Mouse (Mus musculus) MEL (cell line): ENCODE results near the gene Pitx2. TPM values are rescaled to one million over a fixed set of nuclear protein-coding genes. Genes with fewer than 3 reads are reported as not detected.

Source experiments
- DNase-seq: peaks from one replicate; pipeline ENCODE4 v3.0.0; 2011; ENCODE audit warnings: low read depth, low spot score
- H3K27ac ChIP-seq: 2 replicates; pipeline ENCODE4 v1.5.1; 2012; ENCODE audit warnings: low read depth, mild to moderate bottlenecking, control low read depth, low read length, moderate library complexity; ENCODE audit not compliant: control insufficient read depth
- H3K27me3 ChIP-seq, 2 experiments: fragments of 150-350 bp in 1 of 2; sonication (generic) in 1 of 2; 2 replicates each; pipeline ENCODE4 v1.6.1; 2012; ENCODE audit warnings: low read length in 2 of 2, mild to moderate bottlenecking in 2 of 2, improper control_type of control experiment in 1 of 2, moderate library complexity in 1 of 2; ENCODE audit not compliant: insufficient read depth in 2 of 2, control insufficient read depth in 1 of 2
- H3K36me3 ChIP-seq, 2 experiments: 2 replicates each; pipeline ENCODE4 v1.6.1; 2012 to 2014; ENCODE audit warnings: low read length in 2 of 2, improper control_type of control experiment in 1 of 2, inconsistent platforms in 1 of 2, mild to moderate bottlenecking in 1 of 2; ENCODE audit not compliant: insufficient read depth in 2 of 2, control insufficient read depth in 1 of 2
- H3K4me1 ChIP-seq, 2 experiments: fragments of 150-350 bp in 1 of 2; sonication (generic) in 1 of 2; 2 replicates each; pipeline ENCODE4 v1.6.1; 2012; ENCODE audit warnings: low read length in 2 of 2, improper control_type of control experiment in 1 of 2, mild to moderate bottlenecking in 1 of 2; ENCODE audit not compliant: insufficient read depth in 2 of 2, control insufficient read depth in 1 of 2
- H3K4me3 ChIP-seq, 2 experiments: fragments of 150-350 bp in 1 of 2; sonication (generic) in 1 of 2; 2 replicates each; pipeline ENCODE4 v1.5.1; 2012; ENCODE audit warnings: low read depth in 2 of 2, low read length in 2 of 2, mild to moderate bottlenecking in 2 of 2, moderate library complexity in 2 of 2, control low read depth in 1 of 2, improper control_type of control experiment in 1 of 2; ENCODE audit not compliant: control insufficient read depth in 1 of 2, insufficient read depth in 1 of 2
- H3K79me2 ChIP-seq: 2 replicates; pipeline ENCODE4 v1.6.1; 2012; ENCODE audit warnings: mild to moderate bottlenecking, low read length, moderate library complexity; ENCODE audit not compliant: control insufficient read depth, poor library complexity, insufficient read depth
- H3K9ac ChIP-seq: 2 replicates; pipeline ENCODE4 v1.6.1; 2012; ENCODE audit warnings: low read depth, mild to moderate bottlenecking, control low read depth, low read length, moderate library complexity; ENCODE audit not compliant: control insufficient read depth, poor library complexity, severe bottlenecking
- H3K9me3 ChIP-seq: fragments of 150-350 bp; sonication (generic); replicated peaks from 2 replicates; pipeline ENCODE4 v1.6.1; 2012; ENCODE audit warnings: mild to moderate bottlenecking, low read length, improper control_type of control experiment, moderate library complexity; ENCODE audit not compliant: insufficient read depth
- BHLHE40 ChIP-seq: IDR thresholded peaks from 2 replicates; pipeline ENCODE4 v1.6.1; 2012; ENCODE audit warnings: low read depth, mild to moderate bottlenecking, inconsistent platforms, low read length, improper control_type of control experiment, borderline replicate concordance
- CHD1 ChIP-seq: IDR thresholded peaks from 2 replicates; pipeline ENCODE4 v1.6.1; 2012; ENCODE audit warnings: low read depth, mild to moderate bottlenecking, inconsistent platforms, low read length, improper control_type of control experiment
- EP300 ChIP-seq, 2 experiments: IDR thresholded peaks; 2 replicates each; pipeline ENCODE4 v1.6.1; 2011; ENCODE audit warnings: improper control_type of control experiment in 2 of 2, low read length in 2 of 2, low read depth in 1 of 2, mild to moderate bottlenecking in 1 of 2
- GABPA ChIP-seq: IDR thresholded peaks from 2 replicates; pipeline ENCODE4 v1.6.1; 2012; ENCODE audit warnings: low read depth, mild to moderate bottlenecking, inconsistent platforms, low read length, improper control_type of control experiment, moderate library complexity
- GATA1 ChIP-seq: IDR thresholded peaks from 2 replicates; pipeline ENCODE4 v1.6.1; 2011; ENCODE audit warnings: low read depth, low read length, improper control_type of control experiment
- HCFC1 ChIP-seq: IDR thresholded peaks from 2 replicates; pipeline ENCODE4 v1.6.1; 2012; ENCODE audit warnings: low read depth, mild to moderate bottlenecking, inconsistent platforms, low read length, improper control_type of control experiment, moderate library complexity
- KAT2A ChIP-seq: conservative IDR thresholded peaks from 2 replicates; pipeline ENCODE4 v1.6.1; 2012; ENCODE audit warnings: low read depth, low read length, improper control_type of control experiment, inconsistent platforms
- MAFK ChIP-seq: IDR thresholded peaks from 2 replicates; pipeline ENCODE4 v1.6.1; 2011; ENCODE audit warnings: low read depth, mild to moderate bottlenecking, low read length, improper control_type of control experiment, borderline replicate concordance
- MAX ChIP-seq: IDR thresholded peaks from 2 replicates; pipeline ENCODE4 v1.6.1; 2011; ENCODE audit warnings: low read length, improper control_type of control experiment
- MAZ ChIP-seq: IDR thresholded peaks from 2 replicates; pipeline ENCODE4 v1.6.1; 2012; ENCODE audit warnings: low read depth, mild to moderate bottlenecking, inconsistent platforms, low read length, improper control_type of control experiment
- MEF2A ChIP-seq: IDR thresholded peaks from 2 replicates; pipeline ENCODE4 v1.6.1; 2014; ENCODE audit warnings: low read depth, mild to moderate bottlenecking, inconsistent platforms, low read length, improper control_type of control experiment; ENCODE audit not compliant: poor library complexity, insufficient replicate concordance, severe bottlenecking; ENCODE audit errors: extremely low read depth
- MXI1 ChIP-seq: IDR thresholded peaks from 2 replicates; pipeline ENCODE4 v1.6.1; 2011; ENCODE audit warnings: mild to moderate bottlenecking, low read depth, low read length, improper control_type of control experiment
- MYB ChIP-seq: IDR thresholded peaks from 2 replicates; pipeline ENCODE4 v1.6.1; 2011; ENCODE audit warnings: mild to moderate bottlenecking, low read depth, low read length, improper control_type of control experiment
- NELFE ChIP-seq: IDR thresholded peaks from 2 replicates; pipeline ENCODE4 v1.6.1; 2011; ENCODE audit warnings: low read depth, low read length, improper control_type of control experiment
- POLR2A ChIP-seq, 2 experiments: IDR thresholded peaks; 2 replicates each; pipeline ENCODE4 v1.6.1; 2011 to 2012; ENCODE audit warnings: low read length in 2 of 2, mild to moderate bottlenecking in 2 of 2, control low read depth in 1 of 2, improper control_type of control experiment in 1 of 2, low read depth in 1 of 2, moderate library complexity in 1 of 2; ENCODE audit not compliant: control insufficient read depth in 1 of 2, insufficient read depth in 1 of 2, poor library complexity in 1 of 2
- POLR2AphosphoS5 ChIP-seq: IDR thresholded peaks from 2 replicates; pipeline ENCODE4 v1.6.1; 2012; ENCODE audit warnings: low read depth, borderline replicate concordance, mild to moderate bottlenecking, inconsistent platforms, low read length, moderate library complexity, mixed read lengths
- RAD21 ChIP-seq: IDR thresholded peaks from 2 replicates; pipeline ENCODE4 v1.6.1; 2011; ENCODE audit warnings: mild to moderate bottlenecking, low read depth, low read length, improper control_type of control experiment
- RCOR1 ChIP-seq: IDR thresholded peaks from 2 replicates; pipeline ENCODE4 v1.6.1; 2012; ENCODE audit warnings: low read depth, mild to moderate bottlenecking, inconsistent platforms, low read length, improper control_type of control experiment
- SIN3A ChIP-seq: IDR thresholded peaks from 2 replicates; pipeline ENCODE4 v1.6.1; 2012; ENCODE audit warnings: low read length, improper control_type of control experiment, inconsistent platforms
- SMC3 ChIP-seq: IDR thresholded peaks from 2 replicates; pipeline ENCODE4 v1.6.1; 2011; ENCODE audit warnings: low read depth, low read length, improper control_type of control experiment
- TAL1 ChIP-seq: IDR thresholded peaks from 2 replicates; pipeline ENCODE4 v1.6.1; 2012; ENCODE audit warnings: mild to moderate bottlenecking, inconsistent platforms, low read length, moderate library complexity, mixed read lengths
- TCF12 ChIP-seq: IDR thresholded peaks from 2 replicates; pipeline ENCODE4 v1.6.1; 2014; ENCODE audit warnings: low read depth, mild to moderate bottlenecking, inconsistent platforms, low read length, improper control_type of control experiment, moderate library complexity
- UBTF ChIP-seq: IDR thresholded peaks from 2 replicates; pipeline ENCODE4 v1.6.1; 2012; ENCODE audit warnings: low read depth, mild to moderate bottlenecking, inconsistent platforms, low read length, improper control_type of control experiment, moderate library complexity, borderline replicate concordance; ENCODE audit not compliant: insufficient read depth
- USF2 ChIP-seq, 2 experiments: IDR thresholded peaks; 2 replicates each; pipeline ENCODE4 v1.6.1; 2011 to 2012; ENCODE audit warnings: improper control_type of control experiment in 2 of 2, low read length in 2 of 2, borderline replicate concordance in 1 of 2, inconsistent platforms in 1 of 2, low read depth in 1 of 2, mild to moderate bottlenecking in 1 of 2; ENCODE audit not compliant: insufficient read depth in 1 of 2
- ZC3H11A ChIP-seq: IDR thresholded peaks from 2 replicates; pipeline ENCODE4 v1.6.1; 2012; ENCODE audit warnings: low read depth, mild to moderate bottlenecking, inconsistent platforms, low read length, improper control_type of control experiment
- ZNF384 ChIP-seq: IDR thresholded peaks from 2 replicates; pipeline ENCODE4 v1.6.1; 2012; ENCODE audit warnings: low read depth, mild to moderate bottlenecking, inconsistent platforms, low read length, improper control_type of control experiment
- polyA plus RNA-seq, 2 experiments: library from polyadenylated mRNA; stranded (reverse) in 1 of 2; unstranded in 1 of 2; fragments of >175 nt in 1 of 2; fragments of >200 nt in 1 of 2; gene quantifications; 2 replicates each; pipeline versions ENCODE4 v1.2.1 to v1.2.4; 2012; ENCODE audit warnings: low replicate concordance in 2 of 2, low read depth in 1 of 2; ENCODE audit not compliant: insufficient read length in 2 of 2, insufficient read depth in 1 of 2, missing spikeins in 1 of 2
- total RNA-seq: library from RNA; depleted of rRNA; stranded (reverse); fragments of 300-350 nt; gene quantifications from 2 replicates; pipeline ENCODE4 v1.2.3, GENCODE M21; 2012

Gene Pitx2
- total and polyA plus RNA-seq, 3 experiments, result not detected

GRCm38 (mm10) chr3:129215241-129215750, 15.6 kb downstream of the Pitx2 start:
- H3K27ac ChIP-seq, result no peak overlapping the region

GRCm38 (mm10) chr3:129215751-129216331, 16.2 kb downstream of the Pitx2 start:
- H3K9ac ChIP-seq, result no peak overlapping the region
- DNase-seq, result no peak
- no peak overlapping the region for H3K4me3 ChIP-seq
- H3K27ac ChIP-seq, result no peak overlapping the region
- no peaks in the 10 kb centered on the region for H3K27me3 ChIP-seq
- no peaks in the 10 kb centered on the region for H3K36me3 ChIP-seq
- H3K79me2 ChIP-seq, result no peaks in the 10 kb centered on the region
- TF ChIP-seq MAFK (no peak), TCF12 (no peak), SMC3 (no peak), ZNF384 (no peak), HCFC1 (no peak), GATA1 (no peak), MXI1 (no peak), MEF2A (no peak), POLR2AphosphoS5 (no peak), UBTF (no peak), RAD21 (no peak), SIN3A (no peak), TAL1 (no peak), MAZ (no peak), MAX (no peak), MYB (no peak), USF2 (IDR thresholded peaks at IDR 0.05; ENCODE audit: borderline replicate concordance in 1 of 2, insufficient read depth in 1 of 2, low read depth in 1 of 2, low read length in 2 of 2) (no peak), NELFE (no peak)
- H3K9me3 ChIP-seq, result no peaks in the 10 kb centered on the region
- H3K4me1 ChIP-seq, result no peaks in the 10 kb centered on the region

More at GRCm38 (mm10) chr3:129215241-129215750, 15.6 kb downstream of the Pitx2 start:
- Histone ChIP-seq H3K4me3 (no peak overlapping the region), H3K79me2 (no peaks in the 10 kb centered on the region), H3K9me3 (no peaks in the 10 kb centered on the region), H3K9ac (no peak overlapping the region), H3K36me3 (no peaks in the 10 kb centered on the region), H3K27me3 (no peaks in the 10 kb centered on the region), H3K4me1 (no peaks in the 10 kb centered on the region)
- TF ChIP-seq SMC3, result no peak
- no peak for TF ChIP-seq BHLHE40
- TF ChIP-seq POLR2A (IDR thresholded peaks at IDR 0.05; ENCODE audit: control insufficient read depth in 1 of 2, insufficient read depth in 1 of 2, low read depth in 1 of 2, low read length in 2 of 2, poor library complexity in 1 of 2), result no peak
- no peak for TF ChIP-seq MAZ
- TF ChIP-seq GABPA, result no peak
- TF ChIP-seq EP300 (IDR thresholded peaks at IDR 0.05; ENCODE audit: low read depth in 1 of 2, low read length in 2 of 2), result no peak
- TF ChIP-seq NELFE, result no peak
- no peak for TF ChIP-seq KAT2A
- TF ChIP-seq TCF12, result no peak
- TF ChIP-seq CHD1, result no peak
- no peak for TF ChIP-seq POLR2AphosphoS5
- TF ChIP-seq MAFK, result no peak
- TF ChIP-seq ZC3H11A, result no peak
- TF ChIP-seq TAL1, result no peak
- no peak for TF ChIP-seq RCOR1
- DNase-seq, result no peak
